8 mouse cellular contexts compared by ENCODE assay signal in genomic region chr13:52079678-52080246, GRCm38 (mm10).
DNase-seq lines count a peak whose midpoint lies in the region; ATAC-seq lines count a peak whose summit lies in the region.

No protein-coding gene starts in this region.

- 78% methylated on average over 14 of the region's 14 CpGs for WGBS in forebrain, embryonic 11.5 days

- no peak overlapping the region for H3K27ac ChIP-seq in forebrain, embryonic 11.5 days (ENCODE audit: low read depth, low read length)

- no peaks in the 10 kb centered on the region for H3K4me1 ChIP-seq in forebrain, embryonic 11.5 days (replicated peaks; ENCODE audit: control insufficient read depth, insufficient read depth, low read length)

- H3K4me3 ChIP-seq in forebrain, embryonic 11.5 days (ENCODE audit: low read depth, low read length), result no peak overlapping the region

- no peak overlapping the region for H3K4me2 ChIP-seq in forebrain, embryonic 11.5 days (ENCODE audit: low read depth, low read length, severe bottlenecking)

- no peaks in the 10 kb centered on the region for H3K36me3 ChIP-seq in forebrain, embryonic 11.5 days (ENCODE audit: control insufficient read depth, insufficient read depth, low read length)

- no peak for ATAC-seq in forebrain, embryonic 11.5 days (replicated peaks; ENCODE audit: low FRiP score)

- no peak overlapping the region for H3K9ac ChIP-seq in forebrain, embryonic 11.5 days (ENCODE audit: low read length)

- H3K9me3 ChIP-seq in forebrain, embryonic 11.5 days (ENCODE audit: control insufficient read depth, low read length), result no peaks in the 10 kb centered on the region

- peak; percentile 29 for DNase-seq in adrenal gland, adult 2 months
- DNase-seq in adrenal gland, postnatal 25 days, result no peak
- DNase-seq in 3134 (ENCODE audit: extremely low read depth, insufficient read length, low spot score), result peak; percentile 77
- peak; percentile 70 to 86 for DNase-seq in heart, adult 18-20 months
- peak; percentile 20 to 44 for DNase-seq in kidney, postnatal 36 days
- no peak for DNase-seq in forebrain, embryonic 11.5 days (ENCODE audit: low spot score)
- no peak for DNase-seq in adrenal gland, postnatal 10 days
- no peak for DNase-seq in spleen, postnatal 36 days (ENCODE audit: low spot score in 2 of 2)

- H3K27me3 ChIP-seq in forebrain, embryonic 11.5 days (ENCODE audit: control insufficient read depth, insufficient read depth, low read length), result no peaks in the 10 kb centered on the region

Comparison
In these comparisons a context has a peak if more than half of its experiments do, and no peak if none do; other contexts are left out.
1. DNase-seq: peak in adrenal gland, adult 2 months (single experiment), 3134 (single experiment), heart, adult 18-20 months (2 of 2) and kidney, postnatal 36 days (2 of 2); none in adrenal gland, postnatal 25 days (single experiment), forebrain, embryonic 11.5 days (single experiment), adrenal gland, postnatal 10 days (single experiment) and spleen, postnatal 36 days (0 of 2).